ENCODE assay signal across 17 mouse cellular contexts in the genomic region with DNA sequence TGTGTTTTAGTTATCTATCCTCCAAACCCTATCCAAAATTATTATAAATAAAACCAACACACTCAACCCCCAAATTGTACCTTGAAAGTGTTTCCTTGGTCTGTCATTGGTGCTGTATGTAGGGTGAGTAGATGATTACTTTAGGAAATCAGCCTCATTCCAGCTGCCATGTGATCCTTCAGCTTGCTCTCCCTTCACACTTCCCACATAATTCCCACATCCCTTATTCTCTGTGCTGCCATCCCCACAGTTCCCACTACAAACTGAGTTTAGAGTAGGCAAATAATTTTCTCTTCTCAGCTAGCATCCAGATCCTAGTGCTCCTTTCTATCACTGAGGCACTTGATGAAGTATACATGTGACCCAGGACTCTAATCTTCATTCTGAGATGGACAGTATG.
"Had no signal": no experiment of that assay in that cellular context is flagged by ENCODE, and none has a peak within 500 bp of the region (broad histone marks: within the 10 kb centered on the region; RNA-seq: fewer than 3 reads in every experiment).

No protein-coding gene starts in this region.

- ATAC-seq: hindbrain, embryonic 16.5 days; inflammation-experienced regulatory T-cells, adult 6 months; intestine, embryonic 15.5 days; intestine, postnatal 0 days had no signal

- DNase-seq: gastrocnemius, adult 2 months; gastrocnemius, postnatal 10 days; gastrocnemius, postnatal 25 days; heart, adult 18-20 months; heart, postnatal 10 days; heart, postnatal 4 days; kidney, adult 18-20 months; kidney, adult 8-10 months; kidney, postnatal 10 days; kidney, postnatal 25 days; kidney, postnatal 4 days; liver; liver, embryonic 13.5 days had no signal
